In the genomic region with DNA sequence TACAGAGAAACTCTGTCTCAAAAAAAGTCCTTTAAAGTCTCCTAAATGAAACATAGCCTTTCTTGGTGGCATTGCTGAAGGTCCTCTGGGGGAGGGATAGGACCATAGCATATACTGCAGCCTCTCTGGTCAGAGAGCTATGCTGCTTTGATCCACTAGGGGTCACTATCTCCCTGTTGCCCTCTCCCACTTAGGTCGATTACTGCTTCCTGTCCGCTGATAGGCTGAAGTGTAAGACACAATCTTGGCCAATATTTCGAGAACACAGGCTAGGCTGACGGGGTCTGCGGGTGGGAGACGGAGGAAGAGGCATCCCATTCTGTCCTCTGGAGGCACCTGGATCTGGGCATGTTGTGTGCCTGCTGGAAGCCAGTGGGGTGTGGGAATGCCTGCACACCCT, we compare ENCODE assay signal across 11 mouse cellular contexts. TPM values are rescaled to one million over a fixed set of nuclear protein-coding genes. Genes with fewer than 3 reads are reported as not detected.
DNase-seq lines count a peak whose midpoint lies in the region; ATAC-seq and TF ChIP-seq lines count a peak whose summit lies in the region.
"Had no signal": no experiment of that assay in that cellular context is flagged by ENCODE, and none has a peak within 500 bp of the region (broad histone marks: within the 10 kb centered on the region; RNA-seq: fewer than 3 reads in every experiment).

No protein-coding gene starts in this region.

- peaks cover 4 to 18% of the 10 kb centered on the region in 2 experiments for H3K4me1 ChIP-seq in CH12.LX (ENCODE audit: control insufficient read depth in 1 of 2, insufficient read depth in 2 of 2)
- H3K4me1 ChIP-seq: midbrain, embryonic 12.5 days had no signal

- H3K27me3 ChIP-seq in CH12.LX (replicated peaks), result peaks cover 43% of the 10 kb centered on the region

- no peak overlapping the region for H3K27ac ChIP-seq in left cerebral cortex, adult 2 months
- no peak overlapping the region for H3K27ac ChIP-seq in CH12.LX (ENCODE audit: insufficient read depth, low read depth)
- H3K27ac ChIP-seq: midbrain, embryonic 12.5 days had no signal

- dilution Hi-C loops in CH12.LX (cut with MboI; ENCODE audit: extremely low pct_ligation_motif_present, extremely low pct_unique_long_range_greater_than_20kb, low sequenced_read_pairs), result no loop called here

- no peaks in the 10 kb centered on the region for H3K9me3 ChIP-seq in CH12.LX (replicated peaks; ENCODE audit: low read length)
- H3K9me3 ChIP-seq: midbrain, embryonic 12.5 days had no signal

- peak; percentile 56 for TF ChIP-seq RAD21 in CH12.LX (IDR thresholded peaks at IDR 0.05; ENCODE audit: low read depth, low read length)

- no peaks in the 10 kb centered on the region for H3K79me2 ChIP-seq in CH12.LX (replicated peaks; ENCODE audit: control insufficient read depth, extremely low read depth, insufficient read depth, poor library complexity, severe bottlenecking)

- no peak overlapping the region for H3K9ac ChIP-seq in CH12.LX (ENCODE audit: insufficient read depth, low read depth)
- H3K9ac ChIP-seq: midbrain, embryonic 12.5 days had no signal

- intact Hi-C loops in left cerebral cortex, adult 2 months (cut with DNase I), result no loop called here
- intact Hi-C loops in left cerebral cortex, postnatal 4 days (cut with DNase I), result no loop called here
- intact Hi-C loops in heart, postnatal 14 days (cut with DNase I), result no loop called here

- DNase-seq in left cerebral cortex, adult 2 months (ENCODE audit: extremely low spot score in 1 of 2, low spot score in 2 of 2), result no peak
- DNase-seq in left cerebral cortex, adult 11 months (ENCODE audit: low spot score), result no peak
- DNase-seq in CH12.LX (ENCODE audit: extremely low read depth), result peak; percentile 59
- DNase-seq in adipocyte (ENCODE audit: low spot score), result peak; percentile 30
- no peak for DNase-seq in gastrocnemius, postnatal 25 days
- no peak for DNase-seq in left cerebral cortex, postnatal 4 days
- DNase-seq in heart, postnatal 14 days, result no peak
- DNase-seq: cerebellum, adult 11-12 months; gastrocnemius, postnatal 10 days had no signal

- ATAC-seq in monocyte, adult 5-6 weeks (replicated peaks; ENCODE audit: insufficient number of reproducible peaks, low FRiP score, low TSS enrichment, poor library complexity, severe bottlenecking), result peak; percentile 67

- TF ChIP-seq EP300 in CH12.LX (IDR thresholded peaks at IDR 0.05; ENCODE audit: low read length), result no peak

- no peak overlapping the region for H3K4me2 ChIP-seq in CH12.LX (ENCODE audit: insufficient read depth, low read depth, poor library complexity, severe bottlenecking)
- H3K4me2 ChIP-seq: midbrain, embryonic 12.5 days had no signal

- no peaks in the 10 kb centered on the region for H3K36me3 ChIP-seq in CH12.LX (replicated peaks in 1 of 2; ENCODE audit: control insufficient read depth in 1 of 2, insufficient read depth in 1 of 2, low read length in 1 of 2)
- H3K36me3 ChIP-seq: midbrain, embryonic 12.5 days had no signal

- in situ Hi-C loops in CH12.LX (cut with MboI; ENCODE audit: low pct_ligation_motif_present, low pct_unique_long_range_greater_than_20kb, low sequenced_read_pairs), result no loop called here

- no peak for TF ChIP-seq POLR2A in CH12.LX (IDR thresholded peaks at IDR 0.05; ENCODE audit: low read depth, low read length)

- no peak overlapping the region for H3K4me3 ChIP-seq in left cerebral cortex, adult 2 months
- no peak overlapping the region for H3K4me3 ChIP-seq in CH12.LX (replicated peaks in 1 of 3; ENCODE audit: low read depth in 2 of 3, low read length in 2 of 3, poor library complexity in 1 of 3)
- H3K4me3 ChIP-seq: midbrain, embryonic 12.5 days had no signal

- peak; percentile 53 for TF ChIP-seq CTCF in left cerebral cortex, adult 2 months (IDR thresholded peaks at IDR 0.05)
- peak; percentile 81 to 96 for TF ChIP-seq CTCF in CH12.LX (conservative IDR thresholded peaks at IDR 0.05 in 1 of 2, IDR thresholded peaks at IDR 0.05 in 1 of 2; ENCODE audit: low read depth in 2 of 2, low read length in 2 of 2)

TF ChIP-seq in CH12.LX, 34 proteins besides CTCF, POLR2A, EP300 and RAD21:
- TF ChIP-seq ELF1 (IDR thresholded peaks at IDR 0.05; ENCODE audit: low read depth, low read length) (no peak), MYC (IDR thresholded peaks at IDR 0.05; ENCODE audit: low read depth, low read length) (no peak), MAX (IDR thresholded peaks at IDR 0.05; ENCODE audit: low read length) (no peak), IRF4 (IDR thresholded peaks at IDR 0.05; ENCODE audit: low read depth, low read length) (no peak; the same call in 1 of the 2 replicates), SMC3 (IDR thresholded peaks at IDR 0.05; ENCODE audit: low read depth, low read length) (peak; percentile 44)

RNA-seq across cellular contexts. Expression of gene Trpv4, which starts 37.9 kb away (rescaled TPM):
- total RNA-seq in left cerebral cortex, adult 2 months (2021), result 1 to 10 TPM; 1.8 to 2.2 TPM
- total RNA-seq in CH12.LX (2012; rRNA removed) (0.13 TPM in 1 of 2 replicates, not detected in the other), CH12.LX (2014; rRNA removed) (not detected in 2 replicates)
- 0.22 and 0.24 TPM in 2 replicates for polyA plus RNA-seq in CH12.LX (2012; ENCODE audit: insufficient read length, low read depth)
- not detected in 3 replicates for total RNA-seq in monocyte, adult 5-6 weeks (2017)
- 1 to 10 TPM; 1.6 to 2.7 TPM for total RNA-seq in gastrocnemius, postnatal 25 days (2021)
- 1 to 10 TPM in 1 of 2 experiments, under 1 TPM in 1; 0.64 to 1.1 TPM for total RNA-seq in left cerebral cortex, postnatal 4 days (2021)
- 1 to 10 TPM; 5.8 to 5.9 TPM for total RNA-seq in heart, postnatal 14 days (2021)

RNA-seq across cellular contexts. Expression of gene Fam222a, which starts 52.5 kb away (rescaled TPM):
- 1 to 10 TPM; 7.9 to 9.0 TPM for total RNA-seq in left cerebral cortex, adult 2 months (2021)
- total RNA-seq in CH12.LX (2012; rRNA removed) (not detected in 2 replicates), CH12.LX (2014; rRNA removed) (not detected in 2 replicates)
- polyA plus RNA-seq in CH12.LX (2012; ENCODE audit: insufficient read length, low read depth), result 0.13 and 0.14 TPM in 2 replicates
- total RNA-seq in monocyte, adult 5-6 weeks (2017), result 0.75 TPM in 1 of 3 replicates, not detected in the others
- total RNA-seq in gastrocnemius, postnatal 25 days (2021), result under 1 TPM; 0.29 to 0.54 TPM
- total RNA-seq in left cerebral cortex, postnatal 4 days (2021), result 10 to 100 TPM in 1 of 2 experiments, 1 to 10 TPM in 1; 8.7 to 10.4 TPM
- 1 to 10 TPM; 3.2 to 5.4 TPM for total RNA-seq in heart, postnatal 14 days (2021)

Comparison
In these comparisons a context has a peak if more than half of its experiments do, and no peak if none do; other contexts are left out.
1. DNase-seq: peak in CH12.LX (single experiment) and adipocyte (single experiment); none in left cerebral cortex, adult 2 months (0 of 2), left cerebral cortex, adult 11 months (single experiment), gastrocnemius, postnatal 25 days (single experiment), left cerebral cortex, postnatal 4 days (single experiment) and heart, postnatal 14 days (0 of 2).